Mouse (Mus musculus) testis, adult 2 months (tissue): Measurements from ENCODE around the gene Ccdc70. TPM values are rescaled to one million over a fixed set of nuclear protein-coding genes. Genes with fewer than 3 reads are reported as not detected.
A peak's percentile ranks its signal among the peaks of the same experiment; 100 is the strongest.

Experiments used
- H3K27ac ChIP-seq: fragments of 200-500 bp; 2 replicates; pipeline ENCODE4 v1.5.1; 2012; ENCODE audit warnings: low read depth, low read length; ENCODE audit not compliant: control insufficient read depth, insufficient read depth
- H3K27me3 ChIP-seq: fragments of 200-500 bp; 2 replicates; pipeline ENCODE4 v1.6.1; 2012; ENCODE audit warnings: mild to moderate bottlenecking, low read length, moderate library complexity; ENCODE audit not compliant: control insufficient read depth, insufficient read depth
- H3K36me3 ChIP-seq: fragments of 200-500 bp; 2 replicates; pipeline ENCODE4 v1.6.1; 2012; ENCODE audit warnings: mild to moderate bottlenecking, low read length; ENCODE audit not compliant: control insufficient read depth, insufficient read depth
- H3K4me1 ChIP-seq: fragments of 200-500 bp; 2 replicates; pipeline ENCODE4 v1.6.1; 2012; ENCODE audit warnings: low read length; ENCODE audit not compliant: control insufficient read depth, insufficient read depth
- H3K4me3 ChIP-seq: fragments of 200-500 bp; 2 replicates; pipeline ENCODE4 v1.5.1; 2012; ENCODE audit warnings: low read depth, mild to moderate bottlenecking, low read length, moderate library complexity, mixed read lengths; ENCODE audit not compliant: control insufficient read depth
- CTCF ChIP-seq: fragments of 200-500 bp; IDR thresholded peaks from 2 replicates; pipeline ENCODE4 v1.5.1; 2012; ENCODE audit warnings: low read depth, mild to moderate bottlenecking, inconsistent platforms, low read length, moderate library complexity; ENCODE audit not compliant: control insufficient read depth, insufficient read depth, insufficient replicate concordance
- POLR2A ChIP-seq: fragments of 200-500 bp; IDR thresholded peaks from 2 replicates; pipeline ENCODE4 v1.6.1; 2012; ENCODE audit warnings: low read depth, mild to moderate bottlenecking, inconsistent platforms, low read length, moderate library complexity; ENCODE audit not compliant: control insufficient read depth
- polyA plus RNA-seq: library from polyadenylated mRNA; depleted of rRNA; stranded (reverse); fragments of >200 nt; gene quantifications from 2 replicates; pipeline ENCODE4 v1.2.3, GENCODE M21; 2012

Gene Ccdc70
- polyA plus RNA-seq, 1 experiment = 43.4 TPM

DNA sequence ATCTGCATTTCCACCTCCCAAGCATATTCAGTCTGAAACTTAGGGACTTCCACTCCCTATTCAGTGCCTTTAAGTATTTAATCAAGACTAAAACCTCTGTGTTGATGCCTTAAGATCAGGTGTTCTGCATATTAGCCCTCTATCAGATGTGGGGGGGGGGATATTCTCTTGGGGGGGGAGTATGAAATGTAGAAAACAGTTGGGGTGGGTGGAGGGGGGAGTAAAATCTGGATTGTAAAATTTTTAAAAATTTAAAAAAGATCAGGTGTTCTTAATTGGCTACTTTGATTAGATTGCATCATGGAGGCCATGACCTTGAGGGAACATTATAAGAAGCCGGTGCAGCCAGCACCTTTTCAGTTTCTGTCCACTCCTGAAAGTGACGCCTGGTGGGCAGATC lies 11.2 kb upstream of the Ccdc70 start, which contains the start of gene Fam90a1a:
Gene Fam90a1a (plus strand): TSS at position 301 of the 400 bp plus-strand sequence.
- Histone ChIP-seq H3K27ac (no peak within 1 kb of the TSS), H3K4me1 (no peaks in the 10 kb centered on the region), H3K4me3 (no peak within 1 kb of the TSS), H3K36me3 (no peaks in the 10 kb centered on the region), H3K27me3 (no peaks in the 10 kb centered on the region)
- no peak for TF ChIP-seq CTCF
- TF ChIP-seq POLR2A = no peak

- Histone ChIP-seq H3K4me3 (no peak overlapping the region), H3K27ac (no peak overlapping the region), H3K36me3 (no peaks in the 10 kb centered on the region), H3K4me1 (no peaks in the 10 kb centered on the region), H3K27me3 (no peaks in the 10 kb centered on the region)
- TF ChIP-seq POLR2A (no peak), CTCF (no peak)
Measured at GRCm38 (mm10) chr8:21966646-21967045, 2.9 kb upstream of the Ccdc70 start.

GRCm38 (mm10) chr8:21978193-21978592 lies 8.6 kb downstream of the Ccdc70 start:
- TF ChIP-seq POLR2A (no peak), CTCF (no peak)
- Histone ChIP-seq H3K27me3 (no peaks in the 10 kb centered on the region), H3K36me3 (no peaks in the 10 kb centered on the region), H3K4me3 (no peak overlapping the region), H3K4me1 (no peaks in the 10 kb centered on the region), H3K27ac (no peak overlapping the region)

DNA sequence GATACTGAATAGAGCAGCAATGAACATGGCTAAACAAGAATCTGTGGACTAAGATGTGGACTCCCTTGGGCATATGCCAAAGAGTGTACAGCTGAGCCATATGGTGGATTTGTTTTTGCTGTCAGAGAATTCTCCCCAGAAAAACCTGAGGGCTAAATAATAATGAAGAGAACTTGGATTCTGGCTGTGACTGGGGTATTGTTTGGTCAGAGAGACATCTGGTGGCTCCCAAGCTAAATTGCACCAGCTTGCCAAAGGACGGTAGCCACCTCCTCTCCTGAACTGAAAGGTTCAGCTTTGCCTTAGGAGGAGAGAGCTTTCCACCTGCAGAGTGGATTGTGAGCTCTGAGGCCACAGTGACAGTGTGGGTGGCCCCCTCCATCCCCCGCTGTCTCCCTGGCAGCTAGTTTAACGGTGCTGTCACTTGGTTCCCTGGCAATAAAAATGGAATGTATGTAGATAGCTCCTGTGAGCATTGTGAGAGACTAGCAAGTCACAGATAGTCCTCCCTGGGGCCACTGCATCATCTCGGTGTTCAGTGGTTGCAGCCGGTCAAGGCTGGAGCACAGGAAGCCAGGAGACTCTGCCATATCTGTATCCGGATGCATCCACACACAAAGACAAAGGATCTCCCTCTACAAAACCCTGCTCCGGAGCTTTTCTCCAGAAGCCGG lies 12.2 kb downstream of the Ccdc70 start:
- Histone ChIP-seq H3K4me1 (no peaks in the 10 kb centered on the region), H3K4me3 (no peak overlapping the region), H3K36me3 (no peaks in the 10 kb centered on the region), H3K27ac (no peak overlapping the region), H3K27me3 (no peaks in the 10 kb centered on the region)
- TF ChIP-seq CTCF = no peak
- no peak for TF ChIP-seq POLR2A

GRCm38 (mm10) chr8:21992184-21992583 lies 22.6 kb downstream of the Ccdc70 start:
- TF ChIP-seq POLR2A (no peak), CTCF (peak; percentile 70; the same call in 1 of the 2 replicates)
- Histone ChIP-seq H3K4me3 (no peak overlapping the region), H3K27me3 (no peaks in the 10 kb centered on the region), H3K4me1 (no peaks in the 10 kb centered on the region; the same call in 1 of the 2 replicates), H3K36me3 (no peaks in the 10 kb centered on the region), H3K27ac (no peak overlapping the region)

DNA sequence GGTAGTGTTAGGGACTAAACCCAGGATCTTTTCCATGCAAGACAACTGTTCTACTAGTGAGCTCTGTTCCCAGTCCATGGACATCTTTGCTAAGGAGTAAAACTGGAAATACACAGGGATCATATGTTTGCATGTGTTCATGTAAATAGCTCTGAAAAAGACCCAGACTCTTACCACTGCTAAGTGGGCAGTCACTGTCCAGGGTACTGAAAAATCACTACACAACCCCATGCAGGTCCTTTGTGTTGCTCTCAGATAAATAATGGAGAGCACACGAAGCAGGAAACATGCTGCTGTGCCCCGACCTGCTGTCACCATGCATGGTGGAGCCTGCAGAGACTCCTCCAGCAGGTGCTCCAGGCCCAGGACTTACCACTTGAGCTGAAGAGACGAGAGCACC lies 25.6 kb downstream of the Ccdc70 start:
- H3K27ac ChIP-seq = no peak overlapping the region
- TF ChIP-seq CTCF (no peak), POLR2A (no peak)
- no peak overlapping the region for H3K4me3 ChIP-seq
- no peaks in the 10 kb centered on the region; the same call in 1 of the 2 replicates for H3K4me1 ChIP-seq
- H3K36me3 ChIP-seq = no peaks in the 10 kb centered on the region
- no peaks in the 10 kb centered on the region for H3K27me3 ChIP-seq

DNA sequence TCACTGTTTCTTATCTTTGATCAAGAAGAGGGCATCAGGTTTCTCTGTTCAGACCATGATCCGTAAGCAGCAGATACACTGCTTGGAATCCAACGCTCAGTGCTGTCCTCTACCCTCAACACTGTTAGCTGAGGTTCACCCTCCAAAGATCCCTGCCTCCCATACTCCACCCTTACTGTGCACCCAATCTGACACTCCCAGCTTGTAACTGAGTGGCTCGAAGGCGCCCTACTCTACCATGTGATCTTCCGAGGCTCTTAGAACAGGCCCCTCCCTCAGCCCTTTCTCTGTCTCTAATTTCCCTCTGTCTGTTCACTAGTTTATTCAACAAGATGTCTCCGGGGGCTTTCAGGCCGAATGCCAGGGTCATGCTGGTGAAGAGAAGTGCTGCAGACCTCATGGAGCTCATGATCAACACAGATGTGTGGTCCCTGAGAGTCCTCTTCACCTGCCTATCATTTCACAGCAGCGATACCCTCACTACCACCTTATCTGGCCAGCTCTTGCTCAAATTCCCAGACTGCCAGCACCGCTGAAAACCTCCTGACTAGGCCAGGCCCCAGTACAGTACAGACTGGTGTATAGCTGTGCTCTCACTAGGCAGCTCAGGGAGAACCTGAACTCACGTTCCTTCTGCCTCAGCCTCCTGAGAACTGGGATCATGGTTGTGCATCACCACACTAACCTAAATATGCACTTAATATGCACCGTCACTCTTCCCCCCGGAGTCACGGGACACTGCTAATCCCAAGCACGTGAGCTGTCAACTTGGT lies 35.4 kb downstream of the Ccdc70 start:
- Histone ChIP-seq H3K36me3 (no peaks in the 10 kb centered on the region; the same call in 1 of the 2 replicates), H3K4me3 (no peak overlapping the region), H3K27ac (no peak overlapping the region), H3K4me1 (no peaks in the 10 kb centered on the region), H3K27me3 (no peaks in the 10 kb centered on the region)
- TF ChIP-seq POLR2A (no peak), CTCF (no peak)
